ENCODE assay signal across 10 mouse cellular contexts in the genomic region with DNA sequence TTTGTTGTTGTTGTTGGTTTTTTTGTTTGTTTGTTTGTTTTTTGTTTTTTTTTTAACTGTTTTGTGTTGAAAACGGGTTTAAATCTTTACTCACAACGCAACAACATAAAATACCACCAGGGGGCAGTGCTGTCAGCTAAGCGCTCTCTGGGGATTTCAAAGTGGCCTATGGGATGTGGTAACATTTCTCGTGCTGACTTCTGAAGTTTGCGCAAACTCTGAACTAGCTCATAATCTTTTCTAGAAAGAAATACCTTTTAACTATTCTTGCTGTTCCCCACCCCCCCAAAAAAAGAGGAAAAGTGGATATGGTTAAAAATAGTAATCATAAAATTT.
DNase-seq lines count a peak whose midpoint lies in the region; ATAC-seq and TF ChIP-seq lines count a peak whose summit lies in the region.
"Had no signal": no experiment of that assay in that cellular context is flagged by ENCODE, and none has a peak within 500 bp of the region (broad histone marks: within the 10 kb centered on the region; RNA-seq: fewer than 3 reads in every experiment).

No protein-coding gene starts in this region.

- H3K4me3 ChIP-seq in intestine, embryonic 14.5 days (ENCODE audit: low read depth, low read length), result no peak overlapping the region
- H3K4me3 ChIP-seq in intestine, embryonic 15.5 days (replicated peaks), result no peak overlapping the region
- H3K4me3 ChIP-seq in cerebellum, adult 2 months (replicated peaks; ENCODE audit: insufficient read depth, low read depth, low read length), result no peak overlapping the region
- H3K4me3 ChIP-seq in limb, embryonic 13.5 days, result no peak overlapping the region
- H3K4me3 ChIP-seq: liver, embryonic 15.5 days had no signal

- TF ChIP-seq POLR2A in cerebellum, adult 2 months (IDR thresholded peaks at IDR 0.05; ENCODE audit: borderline replicate concordance, insufficient read depth, low read length), result no peak

- no peak for ATAC-seq in intestine, embryonic 14.5 days (replicated peaks; ENCODE audit: low FRiP score, low TSS enrichment, low read depth)
- no peak for ATAC-seq in intestine, embryonic 15.5 days
- no peak for ATAC-seq in limb, embryonic 13.5 days (ENCODE audit: low FRiP score, low read depth)
- ATAC-seq in megakaryocyte-erythroid progenitor cell, adult 5-6 weeks (replicated peaks; ENCODE audit: low FRiP score, low TSS enrichment, poor library complexity, severe bottlenecking), result no peak

- no peaks in the 10 kb centered on the region for H3K4me1 ChIP-seq in intestine, embryonic 14.5 days (replicated peaks; ENCODE audit: control insufficient read depth, insufficient read depth, low read length)
- H3K4me1 ChIP-seq in intestine, embryonic 15.5 days (replicated peaks), result no peaks in the 10 kb centered on the region
- H3K4me1 ChIP-seq in cerebellum, adult 2 months (ENCODE audit: control insufficient read depth, insufficient read depth, low read length), result no peaks in the 10 kb centered on the region; the same call in 1 of the 2 replicates
- no peaks in the 10 kb centered on the region for H3K4me1 ChIP-seq in limb, embryonic 13.5 days
- H3K4me1 ChIP-seq: liver, embryonic 15.5 days had no signal

- WGBS in intestine, embryonic 14.5 days, result 20% methylated on average over 5 of the region's 5 CpGs
- 20% methylated on average over 5 of the region's 5 CpGs for WGBS in intestine, embryonic 15.5 days
- WGBS in cerebellum, adult 2 months, result 23% methylated on average over 5 of the region's 5 CpGs
- 11% methylated on average over 5 of the region's 5 CpGs for WGBS in limb, embryonic 13.5 days

- intact Hi-C loops in heart, postnatal 10 days (cut with DNase I), result no loop called here

- TF ChIP-seq CTCF in cerebellum, adult 2 months (IDR thresholded peaks at IDR 0.05; ENCODE audit: borderline replicate concordance, insufficient read depth, low read depth, low read length), result peak; percentile 64

- no peak overlapping the region for H3K4me2 ChIP-seq in intestine, embryonic 14.5 days (ENCODE audit: low read length)
- no peak overlapping the region for H3K4me2 ChIP-seq in intestine, embryonic 15.5 days (replicated peaks)
- 0 out of 2 replicates have a peak overlapping the region, but pooled peaks have one; percentile 45 for H3K4me2 ChIP-seq in limb, embryonic 13.5 days (replicated peaks)
- H3K4me2 ChIP-seq: liver, embryonic 15.5 days had no signal

- DNase-seq in intestine, embryonic 14.5 days (ENCODE audit: low spot score), result peak; percentile 74
- peak; percentile 66 for DNase-seq in NIH3T3 (ENCODE audit: low read depth)
- DNase-seq in cerebellum, adult 2 months, result peak; percentile 65 to 69
- DNase-seq in heart, postnatal 10 days, result peak; percentile 24 to 50
- peak; percentile 81 for DNase-seq in retina, postnatal 1 day

- no peaks in the 10 kb centered on the region for H3K27me3 ChIP-seq in intestine, embryonic 14.5 days (replicated peaks; ENCODE audit: control insufficient read depth, insufficient read depth, low read length)
- no peaks in the 10 kb centered on the region for H3K27me3 ChIP-seq in intestine, embryonic 15.5 days (replicated peaks)
- no peaks in the 10 kb centered on the region for H3K27me3 ChIP-seq in cerebellum, adult 2 months (ENCODE audit: control insufficient read depth, insufficient read depth, low read length)
- H3K27me3 ChIP-seq in limb, embryonic 13.5 days, result no peaks in the 10 kb centered on the region
- H3K27me3 ChIP-seq: embryonic facial prominence, embryonic 13.5 days; liver, embryonic 15.5 days had no signal

- no peak overlapping the region for H3K9ac ChIP-seq in intestine, embryonic 14.5 days (ENCODE audit: low read length)
- no peak overlapping the region for H3K9ac ChIP-seq in intestine, embryonic 15.5 days
- H3K9ac ChIP-seq in limb, embryonic 13.5 days, result no peak overlapping the region
- H3K9ac ChIP-seq: embryonic facial prominence, embryonic 13.5 days; liver, embryonic 15.5 days had no signal

- no peaks in the 10 kb centered on the region for H3K36me3 ChIP-seq in intestine, embryonic 14.5 days (ENCODE audit: control insufficient read depth, insufficient read depth, low read length)
- no peaks in the 10 kb centered on the region for H3K36me3 ChIP-seq in intestine, embryonic 15.5 days
- no peaks in the 10 kb centered on the region for H3K36me3 ChIP-seq in limb, embryonic 13.5 days
- H3K36me3 ChIP-seq: embryonic facial prominence, embryonic 13.5 days; liver, embryonic 15.5 days had no signal

- no peak overlapping the region for H3K27ac ChIP-seq in intestine, embryonic 14.5 days (ENCODE audit: low read depth)
- H3K27ac ChIP-seq in intestine, embryonic 15.5 days, result no peak overlapping the region
- no peak overlapping the region for H3K27ac ChIP-seq in cerebellum, adult 2 months (ENCODE audit: insufficient read depth, low read length)
- H3K27ac ChIP-seq in limb, embryonic 13.5 days, result no peak overlapping the region
- H3K27ac ChIP-seq: embryonic facial prominence, embryonic 13.5 days; liver, embryonic 15.5 days had no signal

- no peaks in the 10 kb centered on the region for H3K9me3 ChIP-seq in intestine, embryonic 14.5 days (ENCODE audit: control insufficient read depth, low read length)
- no peaks in the 10 kb centered on the region for H3K9me3 ChIP-seq in intestine, embryonic 15.5 days
- no peaks in the 10 kb centered on the region for H3K9me3 ChIP-seq in limb, embryonic 13.5 days
- H3K9me3 ChIP-seq: embryonic facial prominence, embryonic 13.5 days; liver, embryonic 15.5 days had no signal
